Comparison of ENCODE assay signal across 8 mouse cellular contexts in the genomic region with DNA sequence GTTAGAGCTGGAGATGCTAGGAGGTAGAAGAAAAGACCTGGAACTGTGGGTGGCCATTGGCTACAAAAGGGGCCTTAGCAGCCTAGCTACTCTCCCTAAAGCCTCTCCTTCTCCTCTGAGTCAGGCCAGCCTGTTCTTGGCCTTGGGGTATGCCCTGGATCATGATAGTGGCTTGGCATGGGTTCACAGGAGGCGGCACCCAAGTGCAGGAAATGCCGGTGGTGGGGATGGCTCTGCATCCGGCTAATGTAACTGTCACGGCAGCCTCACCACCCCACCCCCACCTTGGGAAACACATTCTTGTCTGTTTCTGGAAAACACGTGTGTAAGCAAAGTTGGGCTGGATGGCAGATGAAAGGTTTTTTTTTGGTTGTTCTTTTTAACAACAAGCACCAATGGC.
DNase-seq lines count a peak whose midpoint lies in the region; ATAC-seq and TF ChIP-seq lines count a peak whose summit lies in the region.

No protein-coding gene starts in this region.

- no peaks in the 10 kb centered on the region for H3K27me3 ChIP-seq in stomach, embryonic 16.5 days (ENCODE audit: control insufficient read depth, insufficient read depth, low read length)
- no peaks in the 10 kb centered on the region for H3K27me3 ChIP-seq in forebrain, embryonic 15.5 days
- H3K27me3 ChIP-seq in forebrain, embryonic 13.5 days: no peaks in the 10 kb centered on the region

- no peak overlapping the region for H3K4me2 ChIP-seq in stomach, embryonic 16.5 days (ENCODE audit: low read depth, low read length)
- no peak overlapping the region for H3K4me2 ChIP-seq in forebrain, embryonic 15.5 days (replicated peaks)
- H3K4me2 ChIP-seq in forebrain, embryonic 13.5 days: no peak overlapping the region

- no peak for TF ChIP-seq POLR2A in embryonic fibroblast, embryonic 13.5 days (IDR thresholded peaks at IDR 0.05; ENCODE audit: low read depth, low read length)

- no peaks in the 10 kb centered on the region for H3K36me3 ChIP-seq in stomach, embryonic 16.5 days (ENCODE audit: control insufficient read depth, insufficient read depth, low read length)
- no peaks in the 10 kb centered on the region for H3K36me3 ChIP-seq in forebrain, embryonic 15.5 days
- H3K36me3 ChIP-seq in forebrain, embryonic 13.5 days (ENCODE audit: poor library complexity, severe bottlenecking): no peaks in the 10 kb centered on the region

- no peak overlapping the region for H3K4me3 ChIP-seq in embryonic fibroblast, embryonic 13.5 days (ENCODE audit: insufficient read depth, low read length)
- no peak overlapping the region for H3K4me3 ChIP-seq in stomach, embryonic 16.5 days (replicated peaks; ENCODE audit: low read length)
- no peak overlapping the region for H3K4me3 ChIP-seq in forebrain, embryonic 15.5 days
- H3K4me3 ChIP-seq in forebrain, embryonic 13.5 days: no peak overlapping the region

- peaks cover 10% of the 10 kb centered on the region for H3K4me1 ChIP-seq in embryonic fibroblast, embryonic 13.5 days (ENCODE audit: control insufficient read depth, insufficient read depth, low read length)
- 0 out of 2 replicates have a peak, but pooled peaks cover 7% of the 10 kb centered on the region for H3K4me1 ChIP-seq in stomach, embryonic 16.5 days (ENCODE audit: control insufficient read depth, insufficient read depth, low read length)
- no peaks in the 10 kb centered on the region for H3K4me1 ChIP-seq in forebrain, embryonic 15.5 days
- H3K4me1 ChIP-seq in forebrain, embryonic 13.5 days: no peaks in the 10 kb centered on the region

- peak overlapping the region; percentile 66 for H3K27ac ChIP-seq in embryonic fibroblast, embryonic 13.5 days (ENCODE audit: insufficient read depth, low read length)
- peak overlapping the region; percentile 78 for H3K27ac ChIP-seq in stomach, embryonic 16.5 days (ENCODE audit: low read length)
- H3K27ac ChIP-seq in forebrain, embryonic 15.5 days (replicated peaks): no peak overlapping the region
- no peak overlapping the region for H3K27ac ChIP-seq in forebrain, embryonic 13.5 days

- peak; percentile 77 for DNase-seq in ovary, adult 18-20 months (ENCODE audit: low spot score)
- no peak for DNase-seq in ovary, postnatal 10 days (ENCODE audit: low spot score)
- DNase-seq in kidney, postnatal 14 days: peak; percentile 54
- no peak for DNase-seq in cerebellum, adult 11 months

- H3K9ac ChIP-seq in stomach, embryonic 16.5 days (ENCODE audit: low read length): no peak overlapping the region
- H3K9ac ChIP-seq in forebrain, embryonic 15.5 days (replicated peaks): no peak overlapping the region
- no peak overlapping the region for H3K9ac ChIP-seq in forebrain, embryonic 13.5 days

- 31% methylated on average over 5 of the region's 5 CpGs for WGBS in stomach, embryonic 16.5 days
- 78% methylated on average over 5 of the region's 5 CpGs for WGBS in forebrain, embryonic 15.5 days
- 89% methylated on average over 5 of the region's 5 CpGs for WGBS in forebrain, embryonic 13.5 days

- H3K9me3 ChIP-seq in stomach, embryonic 16.5 days (replicated peaks; ENCODE audit: control insufficient read depth, low read length): no peaks in the 10 kb centered on the region
- H3K9me3 ChIP-seq in forebrain, embryonic 15.5 days: no peaks in the 10 kb centered on the region
- no peaks in the 10 kb centered on the region for H3K9me3 ChIP-seq in forebrain, embryonic 13.5 days (replicated peaks)

- TF ChIP-seq CTCF in embryonic fibroblast, embryonic 13.5 days (IDR thresholded peaks at IDR 0.05; ENCODE audit: borderline replicate concordance, insufficient read depth, low read length): no peak

- ATAC-seq in stomach, embryonic 16.5 days (ENCODE audit: insufficient read depth, low FRiP score): peak; percentile 66; the same call in 1 of the 2 replicates
- no peak for ATAC-seq in forebrain, embryonic 15.5 days (replicated peaks)
- ATAC-seq in forebrain, embryonic 13.5 days: no peak

Comparison
In these comparisons a context has a peak if more than half of its experiments do, and no peak if none do; other contexts are left out.
1. DNase-seq: peak in ovary, adult 18-20 months (single experiment) and kidney, postnatal 14 days (single experiment); none in ovary, postnatal 10 days (single experiment) and cerebellum, adult 11 months (single experiment).
2. H3K27ac ChIP-seq: peak in embryonic fibroblast, embryonic 13.5 days (single experiment) and stomach, embryonic 16.5 days (single experiment); none in forebrain, embryonic 15.5 days (single experiment) and forebrain, embryonic 13.5 days (single experiment).